ENCODE assay signal across 11 mouse cellular contexts in the genomic region with DNA sequence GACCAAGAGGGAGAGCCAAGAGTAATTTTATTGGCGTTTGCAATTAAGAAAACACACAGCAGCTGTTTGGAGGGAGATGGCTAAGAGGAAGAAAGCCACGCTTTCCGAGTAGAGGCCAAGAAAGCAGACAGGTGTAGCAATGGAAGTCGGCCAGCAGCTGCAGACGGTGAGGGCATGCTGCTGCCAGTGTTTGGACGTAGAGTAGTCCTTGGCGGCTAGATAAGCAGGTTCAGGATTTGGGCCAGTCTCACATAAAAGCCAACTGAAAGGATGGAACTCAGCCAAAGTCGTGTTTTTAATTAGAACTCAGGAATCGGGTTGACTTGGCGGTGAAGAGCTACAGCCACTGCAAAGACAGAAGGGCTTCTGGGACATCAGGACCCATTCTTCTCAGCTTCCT. TPM values are rescaled to one million over a fixed set of nuclear protein-coding genes. Genes with fewer than 3 reads are reported as not detected.
DNase-seq lines count a peak whose midpoint lies in the region; ATAC-seq lines count a peak whose summit lies in the region.
"Had no signal": no experiment of that assay in that cellular context is flagged by ENCODE, and none has a peak within 500 bp of the region (broad histone marks: within the 10 kb centered on the region; RNA-seq: fewer than 3 reads in every experiment).

No protein-coding gene starts in this region.

- 45% methylated on average over 10 of the region's 10 CpGs for WGBS in forebrain, embryonic 14.5 days
- 76% methylated on average over 10 of the region's 10 CpGs for WGBS in forebrain, embryonic 12.5 days
- 18% methylated on average over 10 of the region's 10 CpGs for WGBS in large intestine, adult 2 months

- no peaks in the 10 kb centered on the region for H3K27me3 ChIP-seq in forebrain, embryonic 14.5 days (replicated peaks; ENCODE audit: control insufficient read depth, insufficient read depth, low read length)
- peaks cover 8% of the 10 kb centered on the region; the same call in 1 of the 2 replicates for H3K27me3 ChIP-seq in forebrain, embryonic 12.5 days

- DNase-seq in forebrain, embryonic 14.5 days (ENCODE audit: low spot score), result peak; percentile 78
- peak; percentile 7 for DNase-seq in lung, postnatal 36 days
- no peak for DNase-seq in lung, postnatal 14 days
- peak; percentile 4 for DNase-seq in cerebellum, adult 11 months
- peak; percentile 25 for DNase-seq in large intestine, adult 2 months (ENCODE audit: low read depth, low spot score)
- DNase-seq in kidney, postnatal 10 days, result no peak
- DNase-seq in kidney, adult 9 months, result no peak
- DNase-seq: liver had no signal

- no peak overlapping the region for H3K4me3 ChIP-seq in forebrain, embryonic 14.5 days (ENCODE audit: low read depth, low read length)
- no peak overlapping the region for H3K4me3 ChIP-seq in forebrain, embryonic 12.5 days (replicated peaks)
- H3K4me3 ChIP-seq: heart, adult 2 months; hindbrain, embryonic 13.5 days had no signal

- no peaks in the 10 kb centered on the region for H3K9me3 ChIP-seq in forebrain, embryonic 14.5 days (replicated peaks; ENCODE audit: control insufficient read depth, low read length)
- no peaks in the 10 kb centered on the region for H3K9me3 ChIP-seq in forebrain, embryonic 12.5 days
- H3K9me3 ChIP-seq: hindbrain, embryonic 13.5 days had no signal

- 0 out of 2 replicates have a peak, but pooled peaks cover 3% of the 10 kb centered on the region for H3K4me1 ChIP-seq in forebrain, embryonic 14.5 days (ENCODE audit: control insufficient read depth, insufficient read depth, low read length)
- 0 out of 2 replicates have a peak, but pooled peaks cover 4% of the 10 kb centered on the region for H3K4me1 ChIP-seq in forebrain, embryonic 12.5 days
- H3K4me1 ChIP-seq: hindbrain, embryonic 13.5 days had no signal

- H3K27ac ChIP-seq in forebrain, embryonic 14.5 days (ENCODE audit: low read depth, low read length), result no peak overlapping the region
- H3K27ac ChIP-seq in forebrain, embryonic 12.5 days, result no peak overlapping the region
- H3K27ac ChIP-seq: heart, adult 2 months; hindbrain, embryonic 13.5 days had no signal

- no peak overlapping the region for H3K4me2 ChIP-seq in forebrain, embryonic 14.5 days (ENCODE audit: low read length)
- H3K4me2 ChIP-seq in forebrain, embryonic 12.5 days, result no peak overlapping the region
- H3K4me2 ChIP-seq: hindbrain, embryonic 13.5 days had no signal

- no peak overlapping the region for H3K9ac ChIP-seq in forebrain, embryonic 14.5 days (ENCODE audit: low read length)
- H3K9ac ChIP-seq in forebrain, embryonic 12.5 days, result no peak overlapping the region
- H3K9ac ChIP-seq: hindbrain, embryonic 13.5 days had no signal

- H3K36me3 ChIP-seq in forebrain, embryonic 14.5 days (ENCODE audit: control insufficient read depth, insufficient read depth, low read length), result no peaks in the 10 kb centered on the region
- H3K36me3 ChIP-seq in forebrain, embryonic 12.5 days (replicated peaks), result no peaks in the 10 kb centered on the region
- H3K36me3 ChIP-seq: hindbrain, embryonic 13.5 days had no signal

- ATAC-seq in forebrain, embryonic 14.5 days, result peak; percentile 72
- no peak for ATAC-seq in forebrain, embryonic 12.5 days (ENCODE audit: low FRiP score)

RNA-seq across cellular contexts. Expression of gene Gas2l3, which starts 6.6 kb away (rescaled TPM):
- 7.7 and 12.3 TPM in 2 replicates for polyA plus RNA-seq in forebrain, embryonic 14.5 days (2014; fragmentation: Nextera tagmentation; extraction: Ambion mirVana)
- polyA plus RNA-seq in forebrain, embryonic 12.5 days (2016; fragmentation: Nextera tagmentation; extraction: Ambion mirVana), result 16.8 and 21.9 TPM in 2 replicates
- polyA plus RNA-seq in large intestine, adult 2 months (2012; rRNA removed), result 1.5 and 2.8 TPM in 2 replicates

Comparison
In these comparisons a context has a peak if more than half of its experiments do, and no peak if none do; other contexts are left out.
1. DNase-seq: peak in forebrain, embryonic 14.5 days (single experiment), lung, postnatal 36 days (single experiment), cerebellum, adult 11 months (single experiment) and large intestine, adult 2 months (single experiment); none in lung, postnatal 14 days (single experiment), kidney, postnatal 10 days (single experiment) and kidney, adult 9 months (single experiment).